Mouse (Mus musculus) 416B (cell line): ENCODE data around the gene AI413582.

Experiments
- DNase-seq: peaks from one replicate; pipeline ENCODE4 v3.0.0; 2011; ENCODE audit warnings: low read depth

The AI413582 gene

GRCm38 (mm10) chr17:27518700-27519595 lies 46.6 kb downstream of the AI413582 start:
- no peak for DNase-seq

GRCm38 (mm10) chr17:27518296-27518695 lies 47.3 kb downstream of the AI413582 start:
- DNase-seq, result no peak

- DNase-seq, result no peak
Measured at GRCm38 (mm10) chr17:27513916-27514762, 51.4 kb downstream of the AI413582 start.
